Mouse (Mus musculus) G1E (cell line): ENCODE data around the gene Gnat1.

ENCODE experiments used
- CTCF ChIP-seq: IDR thresholded peaks from 2 replicates; pipeline ENCODE4 v1.5.1; 2012; ENCODE audit warnings: low read depth, low read length, inconsistent platforms, mixed read lengths
- GATA1 ChIP-seq: IDR thresholded peaks from 2 replicates; pipeline ENCODE4 v1.6.1; 2012; ENCODE audit warnings: borderline replicate concordance, low read length, inconsistent platforms, mixed read lengths
- GATA2 ChIP-seq: IDR thresholded peaks from 2 replicates; pipeline ENCODE4 v1.6.1; 2012; ENCODE audit warnings: low read depth, low read length, inconsistent platforms, borderline replicate concordance
- TAL1 ChIP-seq: conservative IDR thresholded peaks from 2 replicates; pipeline ENCODE4 v1.6.1; 2012; ENCODE audit warnings: low read depth, low read length, inconsistent platforms, mixed read lengths

DNA sequence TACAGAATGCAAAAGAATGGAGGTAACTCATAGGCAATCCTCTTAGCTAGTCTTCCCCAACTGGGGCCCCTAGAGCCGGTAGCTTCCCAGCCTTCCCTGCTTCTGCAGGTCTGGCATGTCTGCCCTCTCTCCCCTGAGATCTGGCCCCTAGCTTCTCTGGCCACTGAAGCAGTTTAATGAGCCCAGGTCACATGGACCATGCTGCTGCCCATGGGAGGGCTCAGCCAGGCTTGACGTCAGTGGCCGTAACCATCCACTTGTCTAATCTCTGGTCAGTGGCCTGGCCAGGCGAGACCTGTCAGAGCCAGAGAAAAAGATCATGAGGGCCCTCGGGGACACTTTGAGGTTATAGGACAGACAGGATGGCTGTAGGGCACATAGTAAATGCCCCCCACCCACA is 9.3 kb downstream of the Gnat1 start:
- TF ChIP-seq CTCF (no peak), GATA1 (no peak), GATA2 (no peak), TAL1 (no peak)
